ENCODE assay signal across 14 mouse cellular contexts in genomic region chr16:55480745-55481144, GRCm38 (mm10).
A peak's percentile ranks its signal among the peaks of the same experiment; 100 is the strongest.
DNase-seq lines count a peak whose midpoint lies in the region; ATAC-seq and TF ChIP-seq lines count a peak whose summit lies in the region.
"Had no signal": no experiment of that assay in that cellular context is flagged by ENCODE, and none has a peak within 500 bp of the region (broad histone marks: within the 10 kb centered on the region; RNA-seq: fewer than 3 reads in every experiment).

No protein-coding gene starts in this region.

- H3K36me3 ChIP-seq in lung, embryonic 16.5 days (ENCODE audit: control insufficient read depth, insufficient read depth, low read length), result no peaks in the 10 kb centered on the region
- H3K36me3 ChIP-seq in hindbrain, embryonic 14.5 days (replicated peaks; ENCODE audit: control insufficient read depth, insufficient read depth), result no peaks in the 10 kb centered on the region
- H3K36me3 ChIP-seq in hindbrain, postnatal 0 days (ENCODE audit: insufficient read depth, low read length), result no peaks in the 10 kb centered on the region
- H3K36me3 ChIP-seq in neural tube, embryonic 14.5 days (ENCODE audit: control insufficient read depth, insufficient read depth, low read length), result no peaks in the 10 kb centered on the region
- H3K36me3 ChIP-seq: limb, embryonic 12.5 days; liver, embryonic 13.5 days had no signal

- 74% methylated on average over 11 of the region's 11 CpGs for WGBS in lung, embryonic 16.5 days
- WGBS in hindbrain, embryonic 14.5 days, result 51% methylated on average over 11 of the region's 11 CpGs
- WGBS in hindbrain, postnatal 0 days, result 52% methylated on average over 11 of the region's 11 CpGs
- 46% methylated on average over 11 of the region's 11 CpGs for WGBS in neural tube, embryonic 14.5 days

- H3K4me2 ChIP-seq in lung, embryonic 16.5 days (ENCODE audit: low read depth, low read length), result no peak overlapping the region
- peak overlapping the region; percentile 36 for H3K4me2 ChIP-seq in hindbrain, embryonic 14.5 days (replicated peaks)
- H3K4me2 ChIP-seq in hindbrain, postnatal 0 days (ENCODE audit: low read depth, low read length), result peak overlapping the region; percentile 17; the same call in 1 of the 2 replicates
- H3K4me2 ChIP-seq in neural tube, embryonic 14.5 days (ENCODE audit: low read depth, low read length), result peak overlapping the region; percentile 20; the same call in 1 of the 2 replicates
- H3K4me2 ChIP-seq: limb, embryonic 12.5 days; liver, embryonic 13.5 days; lung, embryonic 14.5 days had no signal

- no peak overlapping the region for H3K27ac ChIP-seq in lung, embryonic 16.5 days (ENCODE audit: low read length)
- no peak overlapping the region for H3K27ac ChIP-seq in hindbrain, embryonic 14.5 days
- no peak overlapping the region for H3K27ac ChIP-seq in hindbrain, postnatal 0 days
- no peak overlapping the region for H3K27ac ChIP-seq in neural tube, embryonic 14.5 days (ENCODE audit: low read depth, low read length)
- H3K27ac ChIP-seq: limb, embryonic 12.5 days; liver, embryonic 13.5 days had no signal

- no peak overlapping the region for H3K9ac ChIP-seq in lung, embryonic 16.5 days (ENCODE audit: low read length)
- H3K9ac ChIP-seq in hindbrain, embryonic 14.5 days, result no peak overlapping the region
- no peak overlapping the region for H3K9ac ChIP-seq in hindbrain, postnatal 0 days (replicated peaks; ENCODE audit: low read length)
- H3K9ac ChIP-seq in neural tube, embryonic 14.5 days (replicated peaks; ENCODE audit: low read depth, low read length), result no peak overlapping the region
- H3K9ac ChIP-seq: limb, embryonic 12.5 days; liver, embryonic 13.5 days; lung, embryonic 14.5 days had no signal

- H3K4me3 ChIP-seq in lung, embryonic 16.5 days (ENCODE audit: low read length), result no peak overlapping the region
- no peak overlapping the region for H3K4me3 ChIP-seq in hindbrain, embryonic 14.5 days (replicated peaks; ENCODE audit: low read length)
- no peak overlapping the region for H3K4me3 ChIP-seq in hindbrain, postnatal 0 days (ENCODE audit: low read length)
- no peak overlapping the region for H3K4me3 ChIP-seq in neural tube, embryonic 14.5 days (ENCODE audit: low read depth, low read length)
- H3K4me3 ChIP-seq: limb, embryonic 12.5 days; liver, embryonic 13.5 days had no signal

- DNase-seq in lung, postnatal 4 days, result no peak
- no peak for DNase-seq in hindbrain, embryonic 14.5 days (ENCODE audit: low spot score)
- DNase-seq in hindbrain, postnatal 0 days (ENCODE audit: low spot score), result no peak
- no peak for DNase-seq in layer of hippocampus, adult 9-11 months
- no peak for DNase-seq in heart, adult 9 months (ENCODE audit: low spot score in 2 of 2)
- DNase-seq: adrenal gland, adult 8-10 months; gastrocnemius, postnatal 36 days; liver, embryonic 13.5 days; right cerebral cortex, postnatal 25 days had no signal

- ATAC-seq in lung, embryonic 16.5 days (ENCODE audit: low read depth), result 0 out of 2 replicates have a peak, but pooled peaks have one; percentile 12
- ATAC-seq in hindbrain, embryonic 14.5 days (ENCODE audit: low FRiP score), result peak; percentile 48; the same call in 1 of the 2 replicates
- 0 out of 2 replicates have a peak, but pooled peaks have one; percentile 39 for ATAC-seq in hindbrain, postnatal 0 days
- ATAC-seq in neural tube, embryonic 14.5 days (ENCODE audit: low read depth), result peak; percentile 65
- ATAC-seq: intestine, postnatal 0 days had no signal

- H3K4me1 ChIP-seq in lung, embryonic 16.5 days (replicated peaks; ENCODE audit: control insufficient read depth, insufficient read depth, low read length), result no peaks in the 10 kb centered on the region
- H3K4me1 ChIP-seq in hindbrain, embryonic 14.5 days (replicated peaks; ENCODE audit: control insufficient read depth, insufficient read depth, low read length), result no peaks in the 10 kb centered on the region; the same call in 1 of the 2 replicates
- H3K4me1 ChIP-seq in hindbrain, postnatal 0 days (ENCODE audit: insufficient read depth, low read length), result no peaks in the 10 kb centered on the region
- no peaks in the 10 kb centered on the region for H3K4me1 ChIP-seq in neural tube, embryonic 14.5 days (ENCODE audit: control insufficient read depth, insufficient read depth, low read length)
- H3K4me1 ChIP-seq: limb, embryonic 12.5 days; liver, embryonic 13.5 days had no signal

- no peak for TF ChIP-seq CTCF in hindbrain, postnatal 0 days (IDR thresholded peaks at IDR 0.05; ENCODE audit: low read depth)

- no peaks in the 10 kb centered on the region for H3K9me3 ChIP-seq in lung, embryonic 16.5 days (ENCODE audit: control insufficient read depth, low read length)
- no peaks in the 10 kb centered on the region for H3K9me3 ChIP-seq in hindbrain, embryonic 14.5 days (ENCODE audit: control insufficient read depth, low read length)
- H3K9me3 ChIP-seq in hindbrain, postnatal 0 days (ENCODE audit: low read length), result no peaks in the 10 kb centered on the region
- no peaks in the 10 kb centered on the region for H3K9me3 ChIP-seq in neural tube, embryonic 14.5 days (ENCODE audit: control insufficient read depth, low read length)
- H3K9me3 ChIP-seq: limb, embryonic 12.5 days; liver, embryonic 13.5 days had no signal

- H3K27me3 ChIP-seq in lung, embryonic 16.5 days (ENCODE audit: control insufficient read depth, insufficient read depth, low read depth, low read length), result no peaks in the 10 kb centered on the region
- no peaks in the 10 kb centered on the region for H3K27me3 ChIP-seq in hindbrain, embryonic 14.5 days (ENCODE audit: control insufficient read depth, insufficient read depth, low read length)
- no peaks in the 10 kb centered on the region for H3K27me3 ChIP-seq in hindbrain, postnatal 0 days (ENCODE audit: insufficient read depth, low read length)
- no peaks in the 10 kb centered on the region for H3K27me3 ChIP-seq in neural tube, embryonic 14.5 days (ENCODE audit: control insufficient read depth, insufficient read depth, low read length)
- H3K27me3 ChIP-seq: limb, embryonic 12.5 days; liver, embryonic 13.5 days had no signal

Comparison
In these comparisons a context has a peak if more than half of its experiments do, and no peak if none do; other contexts are left out.
1. ATAC-seq: peak in every context shown above with its lines; median percentile 65 in neural tube, embryonic 14.5 days; 48 in hindbrain, embryonic 14.5 days; 39 in hindbrain, postnatal 0 days; 12 in lung, embryonic 16.5 days.